Mouse (Mus musculus) C3H10T1/2 (cell line): ENCODE data around the gene Ubald1. TPM values are rescaled to one million over a fixed set of nuclear protein-coding genes. Genes with fewer than 3 reads are reported as not detected.

Experiments used
- polyA plus RNA-seq, 2 experiments: library from polyadenylated mRNA; unstranded; fragments of >200 nt; fragmentation: generic; extraction: Trizol; gene quantifications; one replicate each; pipeline ENCODE4 v1.2.1; 2012; ENCODE audit warnings: missing spikeins in 2 of 2

Ubald1 gene
- 10 to 100 TPM; 44.1 to 52.2 TPM for polyA plus RNA-seq

DNA sequence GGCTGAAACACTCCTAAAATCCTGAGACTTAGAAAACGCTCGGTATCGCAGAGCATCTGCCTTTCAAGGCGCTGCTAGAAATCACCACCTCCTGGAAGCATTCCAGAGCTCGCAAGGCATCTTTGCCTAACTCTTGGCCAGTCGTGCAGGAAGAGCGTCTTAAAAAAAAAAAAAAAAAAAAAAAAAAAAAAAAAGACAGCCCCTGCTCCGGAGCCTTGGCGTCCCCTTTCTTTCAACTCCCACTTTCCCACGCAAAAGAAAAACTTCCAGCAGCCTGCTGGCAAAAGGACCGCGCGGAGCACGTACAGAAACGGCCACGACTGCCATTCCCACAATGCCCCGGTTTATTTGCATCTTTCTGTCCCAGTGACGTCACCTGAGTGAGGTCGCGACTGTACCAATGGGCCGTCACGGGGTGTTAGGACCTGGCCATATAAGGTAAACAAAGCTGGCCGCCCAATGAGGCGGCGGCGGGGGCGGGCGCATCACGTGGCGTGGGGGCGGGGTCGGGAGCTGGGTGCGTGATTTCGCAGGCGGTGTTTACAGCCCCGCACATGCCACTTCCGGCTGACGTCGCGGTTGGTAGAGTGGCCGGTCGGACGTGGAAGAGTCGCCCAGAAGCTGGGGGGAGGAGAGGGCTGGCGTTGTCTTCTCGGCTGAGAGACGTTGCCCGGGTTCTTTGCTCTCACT lies at the start of gene Ubald1:
Ubald1 (minus strand) TSS at position 180 of the 690 bp plus-strand sequence.

GRCm38 (mm10) chr16:4885760-4886689 lies 5.9 kb upstream of the Ubald1 start, which contains the start of gene Mgrn1:
Gene Mgrn1 (plus strand): TSS chr16:4886249.

GRCm38 (mm10) chr16:4835191-4835590 lies 44.9 kb downstream of the Ubald1 start, which contains the start of gene 4930562C15Rik:
Gene 4930562C15Rik (plus strand): TSS chr16:4835416.

Other genes starting within 250 kb of the Ubald1 start
- gene Vasn, start 240.4 kb downstream of the Ubald1 start, polyA plus RNA-seq = 100 to 1,000 TPM in 1 of 2 experiments, 10 to 100 TPM in 1; 20.8 to 159 TPM
- gene Dnaja3, start 240.3 kb downstream of the Ubald1 start, polyA plus RNA-seq = 10 to 100 TPM in 1 of 2 experiments, 1 to 10 TPM in 1; 5.6 to 20.4 TPM
- 10 to 100 TPM in 1 of 2 experiments, 1 to 10 TPM in 1; 5.2 to 12.2 TPM for gene Coro7, start 200.5 kb downstream of the Ubald1 start, polyA plus RNA-seq
- 10 to 100 TPM; 43.3 to 45.4 TPM for gene Nmral1, start 161.0 kb downstream of the Ubald1 start, polyA plus RNA-seq
- 10 to 100 TPM; 49.6 to 70.0 TPM for gene Hmox2, start 154.0 kb downstream of the Ubald1 start, polyA plus RNA-seq
- gene Cdip1, start 90.0 kb downstream of the Ubald1 start, polyA plus RNA-seq = 10 to 100 TPM; 10.3 to 27.1 TPM
- gene 4930562C15Rik, start 44.9 kb downstream of the Ubald1 start, polyA plus RNA-seq = under 1 TPM in 1 of 2 experiments, not detected in 1; 0.33 TPM
- 10 to 100 TPM; 23.3 to 82.4 TPM for gene Mgrn1, start 5.9 kb upstream of the Ubald1 start, polyA plus RNA-seq
- gene Nudt16l1, start 58.4 kb upstream of the Ubald1 start, polyA plus RNA-seq = 10 to 100 TPM; 61.2 to 88.2 TPM
- gene Anks3, start 83.9 kb upstream of the Ubald1 start, polyA plus RNA-seq = 10 to 100 TPM; 14.6 to 57.4 TPM
- under 1 TPM; 0.02 to 0.38 TPM for gene Sept12, start 117.5 kb upstream of the Ubald1 start, polyA plus RNA-seq
- gene Smim22, start 127.0 kb upstream of the Ubald1 start, polyA plus RNA-seq = not detected
- 10 to 100 TPM; 26.6 to 33.8 TPM for gene Rogdi, start 133.2 kb upstream of the Ubald1 start, polyA plus RNA-seq
- 10 to 100 TPM in 1 of 2 experiments, 1 to 10 TPM in 1; 8.3 to 41.7 TPM for gene Glyr1, start 169.5 kb upstream of the Ubald1 start, polyA plus RNA-seq
- gene Ubn1, start 169.7 kb upstream of the Ubald1 start, polyA plus RNA-seq = 10 to 100 TPM in 1 of 2 experiments, 1 to 10 TPM in 1; 4.8 to 22.5 TPM